Mouse (Mus musculus): ENCODE measurements around the gene Hoxb6. TPM values are rescaled to one million over a fixed set of nuclear protein-coding genes. Genes with fewer than 3 reads are reported as not detected.

Hoxb6 gene
- polyA plus RNA-seq (2014; fragmentation: Nextera tagmentation; extraction: Ambion mirVana): 1.9 and 2.4 TPM in 2 replicates

DNA sequence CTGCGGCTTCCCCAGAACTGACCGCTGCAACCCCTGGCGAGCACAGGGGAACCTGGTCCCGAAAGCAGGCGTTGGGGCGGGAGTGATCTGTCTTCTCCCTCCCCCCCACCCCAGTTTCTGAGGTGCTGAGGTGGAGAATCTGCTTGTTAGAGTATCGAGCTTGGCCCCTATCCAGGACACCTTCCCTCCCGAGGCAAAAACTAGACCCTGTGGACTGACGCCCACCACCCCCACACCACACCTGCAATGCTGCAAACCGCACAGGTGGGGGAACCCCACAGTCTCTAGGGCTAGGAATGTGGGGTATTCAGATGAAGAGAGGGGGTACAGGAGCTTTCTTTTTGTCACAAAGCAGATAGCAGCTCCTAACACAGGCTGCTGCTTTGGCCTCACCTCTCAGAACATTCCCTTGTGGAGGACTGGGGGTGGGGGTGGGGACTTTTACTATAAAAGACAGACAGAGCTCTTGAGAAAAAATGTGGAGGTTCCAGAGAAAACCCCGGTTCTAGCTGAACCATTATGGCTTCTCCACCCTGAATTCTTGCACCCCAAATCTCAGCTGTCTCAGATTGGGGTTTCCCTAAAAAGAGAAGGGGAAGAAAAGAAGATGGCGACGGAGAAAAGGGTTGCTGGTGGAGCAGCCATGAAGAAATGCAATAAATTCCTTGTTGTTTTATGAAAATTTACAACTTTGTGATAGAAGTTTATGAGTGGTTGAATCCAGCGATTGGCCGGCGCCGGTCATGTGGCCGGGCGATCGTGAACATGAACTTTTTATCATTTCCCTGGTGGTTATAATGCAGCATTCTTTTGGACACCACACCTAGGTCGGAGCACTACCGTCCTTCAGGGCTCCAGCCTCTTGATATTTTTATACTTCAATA is at the start of gene Hoxb6:
Hoxb6 (plus strand) TSS at position 796 of the 884 bp plus-strand sequence.
- 0 out of 2 replicates have a peak within 1 kb of the TSS, but pooled peaks have one; percentile 7 for H3K4me2 ChIP-seq
- H3K9me3 ChIP-seq (ENCODE audit: control insufficient read depth, low read length): no peaks in the 10 kb centered on the region
- H3K9ac ChIP-seq (ENCODE audit: low read depth, low read length): no peak within 1 kb of the TSS
- WGBS: 7% methylated on average over 22 of the region's 22 CpGs
- H3K27me3 ChIP-seq (replicated peaks; ENCODE audit: control insufficient read depth, insufficient read depth, low read length): peaks cover 100% of the 10 kb centered on the region
- no peak within 1 kb of the TSS for H3K27ac ChIP-seq (ENCODE audit: low read depth, low read length)
- 0 out of 2 replicates have a peak, but pooled peaks cover 3% of the 10 kb centered on the region for H3K4me1 ChIP-seq (replicated peaks; ENCODE audit: control insufficient read depth, insufficient read depth, low read length)
- ATAC-seq (replicated peaks; ENCODE audit: low FRiP score): no peak
- H3K36me3 ChIP-seq (ENCODE audit: control insufficient read depth, insufficient read depth, low read length): no peaks in the 10 kb centered on the region
- no peak for DNase-seq (ENCODE audit: low spot score)
- no peak within 1 kb of the TSS for H3K4me3 ChIP-seq (ENCODE audit: low read depth, low read length)

DNA sequence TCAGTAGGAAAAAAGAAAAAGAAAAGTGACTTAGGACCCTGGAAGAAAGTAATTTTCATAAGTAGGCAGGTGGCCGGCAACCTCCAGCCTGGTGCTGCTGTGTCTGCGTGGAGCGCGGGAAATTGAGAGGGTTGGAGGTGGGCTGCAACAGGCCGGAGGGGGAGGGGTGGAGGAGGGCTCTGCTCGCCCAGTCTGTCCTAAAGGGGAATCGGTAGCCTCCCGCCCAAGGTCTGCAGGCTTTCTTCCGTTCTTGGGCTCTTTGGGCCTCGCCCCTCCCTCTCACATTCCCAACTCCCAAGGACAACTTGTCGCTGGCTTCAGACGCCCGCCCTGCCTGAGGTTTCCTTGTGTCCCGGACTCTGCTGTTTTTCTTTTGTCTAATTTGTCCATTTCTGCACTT is 41.4 kb upstream of the Hoxb6 start:
- WGBS: 2% methylated on average over 14 of the region's 14 CpGs
- no peak overlapping the region for H3K27ac ChIP-seq (ENCODE audit: low read depth, low read length)
- ATAC-seq (replicated peaks; ENCODE audit: low FRiP score) (no peak), DNase-seq (ENCODE audit: low spot score) (no peak)
- H3K4me2 ChIP-seq: no peak overlapping the region
- H3K9ac ChIP-seq (ENCODE audit: low read depth, low read length): no peak overlapping the region
- H3K4me1 ChIP-seq (replicated peaks; ENCODE audit: control insufficient read depth, insufficient read depth, low read length): no peaks in the 10 kb centered on the region
- no peak overlapping the region for H3K4me3 ChIP-seq (ENCODE audit: low read depth, low read length)
- H3K9me3 ChIP-seq (ENCODE audit: control insufficient read depth, low read length): no peaks in the 10 kb centered on the region
- H3K27me3 ChIP-seq (replicated peaks; ENCODE audit: control insufficient read depth, insufficient read depth, low read length): peaks cover 86% of the 10 kb centered on the region
- no peaks in the 10 kb centered on the region for H3K36me3 ChIP-seq (ENCODE audit: control insufficient read depth, insufficient read depth, low read length)

DNA sequence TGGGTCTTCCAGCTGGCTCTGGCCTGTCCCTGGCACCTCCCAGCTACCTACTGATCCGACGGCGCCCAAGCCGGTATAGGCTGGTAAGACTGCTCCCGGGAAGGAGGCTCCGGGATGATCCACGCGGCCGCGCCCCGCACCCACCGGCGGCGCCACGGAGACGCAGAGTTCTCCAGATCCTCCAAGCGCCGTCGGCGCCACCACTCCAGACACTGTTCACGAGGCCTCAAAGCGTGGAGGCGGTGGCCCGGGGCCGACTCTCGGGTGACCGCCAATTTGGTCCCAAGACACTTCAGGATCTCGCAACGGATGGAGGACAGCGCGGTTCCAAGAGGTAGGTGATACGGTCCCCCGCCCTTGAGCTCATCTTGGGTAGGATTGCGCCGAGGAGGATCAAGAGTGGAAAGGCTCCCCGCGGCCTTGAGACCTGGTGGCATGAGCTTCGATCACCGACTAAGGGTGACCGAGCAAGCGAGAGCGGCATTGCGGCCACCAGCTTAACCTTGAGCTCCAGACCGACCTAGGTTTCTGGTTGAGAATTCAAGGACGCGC is 40.7 kb upstream of the Hoxb6 start:
- Histone ChIP-seq H3K4me3 (ENCODE audit: low read depth, low read length) (no peak overlapping the region), H3K4me2 (no peak overlapping the region), H3K27me3 (replicated peaks; ENCODE audit: control insufficient read depth, insufficient read depth, low read length) (peaks cover 92% of the 10 kb centered on the region), H3K9me3 (ENCODE audit: control insufficient read depth, low read length) (no peaks in the 10 kb centered on the region), H3K9ac (ENCODE audit: low read depth, low read length) (no peak overlapping the region), H3K27ac (ENCODE audit: low read depth, low read length) (no peak overlapping the region), H3K4me1 (replicated peaks; ENCODE audit: control insufficient read depth, insufficient read depth, low read length) (no peaks in the 10 kb centered on the region), H3K36me3 (ENCODE audit: control insufficient read depth, insufficient read depth, low read length) (no peaks in the 10 kb centered on the region)
- WGBS: 2% methylated on average over 46 of the region's 46 CpGs
- no peak for ATAC-seq (replicated peaks; ENCODE audit: low FRiP score)
- no peak for DNase-seq (ENCODE audit: low spot score)

DNA sequence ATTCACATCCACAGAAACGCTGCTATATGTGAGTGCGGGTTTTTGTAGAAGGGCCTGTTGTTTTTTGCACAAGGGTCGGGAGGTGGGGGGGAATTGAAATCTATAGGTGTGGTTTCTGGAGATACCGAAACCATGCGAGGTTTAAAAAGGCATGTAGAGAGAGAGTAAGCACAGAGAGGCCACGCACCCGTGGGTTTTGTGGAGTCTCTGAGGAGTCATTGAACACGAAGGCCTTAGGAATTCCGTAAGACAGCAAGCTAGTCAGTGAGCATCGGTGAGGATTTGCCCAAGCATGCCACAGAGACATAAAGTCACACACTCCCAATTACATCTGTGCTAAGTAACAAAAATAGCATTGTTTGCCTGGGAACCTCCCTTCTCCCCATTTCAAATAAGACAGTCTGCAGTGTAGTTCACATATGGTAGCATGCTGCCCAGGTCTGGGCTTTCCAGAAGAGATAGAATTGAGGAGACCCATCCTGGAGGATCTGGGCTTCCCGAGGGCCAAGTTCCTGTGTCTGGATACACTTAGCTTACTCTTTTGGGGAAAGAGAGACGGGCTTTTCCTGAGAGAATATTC is 39.6 kb upstream of the Hoxb6 start:
- no peaks in the 10 kb centered on the region for H3K9me3 ChIP-seq (ENCODE audit: control insufficient read depth, low read length)
- no peak for DNase-seq (ENCODE audit: low spot score)
- no peaks in the 10 kb centered on the region for H3K4me1 ChIP-seq (replicated peaks; ENCODE audit: control insufficient read depth, insufficient read depth, low read length)
- no peak overlapping the region for H3K4me2 ChIP-seq
- H3K9ac ChIP-seq (ENCODE audit: low read depth, low read length): no peak overlapping the region
- no peak overlapping the region for H3K27ac ChIP-seq (ENCODE audit: low read depth, low read length)
- no peak for ATAC-seq (replicated peaks; ENCODE audit: low FRiP score)
- H3K27me3 ChIP-seq (replicated peaks; ENCODE audit: control insufficient read depth, insufficient read depth, low read length): peaks cover 96% of the 10 kb centered on the region
- H3K4me3 ChIP-seq (ENCODE audit: low read depth, low read length): no peak overlapping the region
- WGBS: 6% methylated on average over 12 of the region's 12 CpGs
- no peaks in the 10 kb centered on the region for H3K36me3 ChIP-seq (ENCODE audit: control insufficient read depth, insufficient read depth, low read length)

DNA sequence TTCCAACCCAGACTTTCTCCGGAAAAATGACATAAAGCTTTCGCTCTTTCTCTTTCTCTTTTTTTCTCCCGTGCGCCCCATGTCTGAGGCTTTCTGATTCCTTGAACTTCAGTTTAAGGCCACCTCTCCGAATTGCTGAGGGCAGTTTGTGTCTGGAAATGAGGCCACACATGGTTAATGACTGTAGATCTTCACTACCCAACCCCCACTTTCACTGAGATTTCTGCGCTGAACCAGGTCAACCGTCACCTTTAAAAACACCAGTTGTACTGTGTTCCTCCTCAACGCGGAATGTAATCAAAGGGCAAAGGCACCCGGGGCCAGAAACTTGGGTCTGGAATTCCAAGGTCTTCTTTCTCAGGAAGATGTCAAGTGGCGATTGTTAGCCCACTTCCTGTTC is 38.1 kb upstream of the Hoxb6 start:
- H3K4me1 ChIP-seq (replicated peaks; ENCODE audit: control insufficient read depth, insufficient read depth, low read length): no peaks in the 10 kb centered on the region
- no peak overlapping the region for H3K4me2 ChIP-seq
- no peak for DNase-seq (ENCODE audit: low spot score)
- no peaks in the 10 kb centered on the region for H3K9me3 ChIP-seq (ENCODE audit: control insufficient read depth, low read length)
- H3K27me3 ChIP-seq (replicated peaks; ENCODE audit: control insufficient read depth, insufficient read depth, low read length): peaks cover 100% of the 10 kb centered on the region
- H3K9ac ChIP-seq (ENCODE audit: low read depth, low read length): no peak overlapping the region
- no peak overlapping the region for H3K27ac ChIP-seq (ENCODE audit: low read depth, low read length)
- no peaks in the 10 kb centered on the region for H3K36me3 ChIP-seq (ENCODE audit: control insufficient read depth, insufficient read depth, low read length)
- WGBS: 3% methylated on average over 11 of the region's 11 CpGs
- H3K4me3 ChIP-seq (ENCODE audit: low read depth, low read length): no peak overlapping the region
- ATAC-seq (replicated peaks; ENCODE audit: low FRiP score): no peak

DNA sequence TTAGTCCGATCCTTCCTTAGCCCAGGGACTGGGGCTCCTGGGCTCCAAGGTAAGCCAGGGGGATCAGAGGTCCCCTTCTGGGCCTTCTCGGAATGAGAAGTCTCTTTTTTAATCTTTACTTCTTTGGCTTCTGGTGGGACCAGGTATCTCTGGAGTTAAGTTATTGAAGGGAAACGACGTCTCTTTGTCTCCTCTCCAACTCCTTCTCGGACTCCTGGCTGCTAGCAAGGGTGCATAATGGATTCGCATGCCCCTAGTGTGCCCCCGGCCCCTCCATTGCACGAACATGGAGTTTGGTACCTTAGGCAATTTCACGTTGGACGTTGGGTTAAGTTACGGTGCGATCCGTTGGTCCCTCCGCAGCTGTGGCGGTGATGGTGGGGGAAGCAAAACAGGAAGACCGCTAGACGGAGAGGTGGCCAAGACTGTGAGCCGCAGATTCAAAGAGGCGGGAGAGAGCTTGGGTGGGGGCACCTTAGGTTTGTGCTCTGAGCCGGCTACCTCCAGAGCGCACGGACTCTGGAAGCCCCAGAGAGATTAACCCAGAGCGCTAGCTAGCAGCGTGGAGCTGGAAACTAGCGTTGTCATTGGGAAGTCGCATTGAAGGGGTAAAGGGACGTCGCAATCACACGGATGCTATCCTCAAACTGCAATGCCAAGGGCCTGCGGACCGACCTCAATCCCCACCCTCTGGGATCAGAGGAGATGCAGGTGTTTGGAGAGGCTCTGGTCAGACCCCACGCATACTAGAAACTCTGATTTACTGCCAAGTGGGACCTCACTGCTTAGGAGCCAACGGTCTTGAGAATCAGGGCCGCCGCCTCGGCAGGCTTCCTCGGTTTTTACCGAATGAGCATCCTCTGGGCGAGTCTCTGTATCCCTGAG is 36.9 kb upstream of the Hoxb6 start:
- Histone ChIP-seq H3K27ac (ENCODE audit: low read depth, low read length) (no peak overlapping the region), H3K36me3 (ENCODE audit: control insufficient read depth, insufficient read depth, low read length) (no peaks in the 10 kb centered on the region), H3K9me3 (ENCODE audit: control insufficient read depth, low read length) (no peaks in the 10 kb centered on the region), H3K4me2 (no peak overlapping the region), H3K27me3 (replicated peaks; ENCODE audit: control insufficient read depth, insufficient read depth, low read length) (peaks cover 100% of the 10 kb centered on the region), H3K4me1 (replicated peaks; ENCODE audit: control insufficient read depth, insufficient read depth, low read length) (no peaks in the 10 kb centered on the region), H3K9ac (ENCODE audit: low read depth, low read length) (no peak overlapping the region), H3K4me3 (ENCODE audit: low read depth, low read length) (no peak overlapping the region)
- no peak for DNase-seq (ENCODE audit: low spot score)
- no peak for ATAC-seq (replicated peaks; ENCODE audit: low FRiP score)
- 2% methylated on average over 39 of the region's 39 CpGs for WGBS

DNA sequence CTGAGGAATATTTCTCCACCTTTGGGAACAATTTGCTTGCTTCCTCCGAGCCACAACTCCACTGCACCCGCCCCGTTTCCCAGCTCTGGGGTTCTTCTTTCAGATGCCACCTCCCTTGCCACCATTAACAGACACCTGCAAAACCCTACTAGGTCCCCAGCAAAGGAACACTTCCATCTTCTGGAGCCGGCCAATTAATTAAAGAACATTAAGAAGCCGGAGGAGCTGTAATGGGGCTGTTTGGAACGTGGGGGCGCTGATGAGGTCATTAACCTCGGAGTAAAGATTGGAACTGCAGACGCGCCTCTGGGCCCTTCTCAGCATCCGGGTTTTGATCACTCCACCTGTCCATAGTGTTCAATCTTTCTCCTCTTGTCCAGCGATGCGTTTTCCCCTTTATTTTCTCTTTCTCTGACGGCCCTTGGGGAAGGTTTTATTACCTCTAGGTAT is 36.3 kb upstream of the Hoxb6 start:
- H3K4me3 ChIP-seq (ENCODE audit: low read depth, low read length): no peak overlapping the region
- no peak for DNase-seq (ENCODE audit: low spot score)
- 3% methylated on average over 14 of the region's 14 CpGs for WGBS

DNA sequence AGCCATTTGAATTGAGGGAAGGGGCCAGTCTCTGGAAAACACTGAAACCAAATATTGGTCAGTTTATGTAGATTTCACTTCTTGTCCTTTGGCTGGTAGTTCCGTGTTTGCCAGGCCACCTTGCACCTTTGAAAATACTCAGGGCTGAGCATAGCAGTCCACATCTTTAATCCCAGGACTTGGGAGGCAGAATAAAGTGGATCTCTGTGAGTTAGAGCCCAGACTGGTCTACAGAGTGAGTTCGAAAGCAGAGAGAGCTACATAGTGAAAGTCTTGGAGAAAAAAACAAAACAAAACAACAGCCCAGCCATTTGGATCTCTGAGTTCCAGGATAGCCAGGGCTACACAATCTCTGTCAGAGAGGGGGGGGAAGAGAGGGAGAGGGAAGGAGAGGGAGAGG is 35.1 kb upstream of the Hoxb6 start:
- no peak overlapping the region for H3K4me3 ChIP-seq (ENCODE audit: low read depth, low read length)
- H3K36me3 ChIP-seq (ENCODE audit: control insufficient read depth, insufficient read depth, low read length): no peaks in the 10 kb centered on the region
- H3K27me3 ChIP-seq (replicated peaks; ENCODE audit: control insufficient read depth, insufficient read depth, low read length): peaks cover 100% of the 10 kb centered on the region
- DNase-seq (ENCODE audit: low spot score): no peak
- ATAC-seq (replicated peaks; ENCODE audit: low FRiP score): no peak
- H3K9me3 ChIP-seq (ENCODE audit: control insufficient read depth, low read length): no peaks in the 10 kb centered on the region
- WGBS: 26% methylated on average over 2 of the region's 2 CpGs
- no peak overlapping the region for H3K27ac ChIP-seq (ENCODE audit: low read depth, low read length)
- H3K9ac ChIP-seq (ENCODE audit: low read depth, low read length): no peak overlapping the region
- no peaks in the 10 kb centered on the region for H3K4me1 ChIP-seq (replicated peaks; ENCODE audit: control insufficient read depth, insufficient read depth, low read length)
- H3K4me2 ChIP-seq: no peak overlapping the region

More for the DNA sequence above, 36.3 kb upstream of the Hoxb6 start:
- ATAC-seq (replicated peaks; ENCODE audit: low FRiP score): no peak
- Histone ChIP-seq H3K27ac (ENCODE audit: low read depth, low read length) (no peak overlapping the region), H3K9me3 (ENCODE audit: control insufficient read depth, low read length) (no peaks in the 10 kb centered on the region), H3K4me2 (no peak overlapping the region), H3K36me3 (ENCODE audit: control insufficient read depth, insufficient read depth, low read length) (no peaks in the 10 kb centered on the region), H3K27me3 (replicated peaks; ENCODE audit: control insufficient read depth, insufficient read depth, low read length) (peaks cover 100% of the 10 kb centered on the region), H3K4me1 (replicated peaks; ENCODE audit: control insufficient read depth, insufficient read depth, low read length) (no peaks in the 10 kb centered on the region), H3K9ac (ENCODE audit: low read depth, low read length) (no peak overlapping the region)

Measured in liver, embryonic 11.5 days (tissue).